Mouse (Mus musculus): ENCODE results near the gene Pacsin3.
A peak's percentile ranks its signal among the peaks of the same experiment; 100 is the strongest.

Gene Pacsin3

DNA sequence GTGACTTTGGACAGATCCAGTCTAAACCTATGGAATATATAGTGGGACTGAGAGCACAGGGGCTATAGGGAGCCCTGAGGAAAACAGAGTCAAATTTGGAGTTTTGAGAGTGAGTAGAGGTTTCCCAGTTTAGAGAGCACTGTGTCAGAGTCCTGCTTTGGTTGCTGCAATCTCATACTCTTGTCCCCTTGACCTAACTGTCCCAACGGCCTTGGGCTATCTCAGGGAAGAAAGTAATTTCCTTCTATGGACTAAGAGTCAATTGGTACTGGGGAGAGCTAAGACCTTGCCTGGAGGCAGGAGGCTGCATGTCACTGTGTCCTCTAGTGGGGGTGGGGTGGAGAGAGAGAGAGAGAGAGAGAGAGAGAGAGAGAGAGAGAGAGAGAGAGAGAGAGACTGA, 3.1 kb downstream of the Pacsin3 start:
- no peak for DNase-seq (ENCODE audit: low spot score in 2 of 2)

DNA sequence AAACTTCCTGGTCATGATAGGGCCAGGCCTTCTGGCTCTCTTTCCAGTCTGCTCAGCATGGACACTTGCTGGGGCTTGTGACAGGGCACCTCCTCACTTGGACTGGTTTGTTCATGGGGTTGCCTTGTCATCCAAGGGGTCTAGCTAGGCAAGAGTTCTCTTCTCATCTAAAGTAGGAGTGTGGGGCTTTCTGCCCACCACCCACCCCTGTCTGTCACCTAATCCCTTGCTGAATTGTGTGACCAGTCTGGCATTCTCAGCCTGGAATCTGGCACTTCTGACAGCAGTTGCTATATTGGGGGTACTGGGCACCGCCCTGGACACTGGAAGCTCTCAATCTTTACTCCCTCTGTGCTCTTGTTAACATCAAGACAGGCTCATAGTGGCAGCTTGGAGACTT, 3.7 kb downstream of the Pacsin3 start:
- no peak for DNase-seq (ENCODE audit: low spot score in 2 of 2)

DNA sequence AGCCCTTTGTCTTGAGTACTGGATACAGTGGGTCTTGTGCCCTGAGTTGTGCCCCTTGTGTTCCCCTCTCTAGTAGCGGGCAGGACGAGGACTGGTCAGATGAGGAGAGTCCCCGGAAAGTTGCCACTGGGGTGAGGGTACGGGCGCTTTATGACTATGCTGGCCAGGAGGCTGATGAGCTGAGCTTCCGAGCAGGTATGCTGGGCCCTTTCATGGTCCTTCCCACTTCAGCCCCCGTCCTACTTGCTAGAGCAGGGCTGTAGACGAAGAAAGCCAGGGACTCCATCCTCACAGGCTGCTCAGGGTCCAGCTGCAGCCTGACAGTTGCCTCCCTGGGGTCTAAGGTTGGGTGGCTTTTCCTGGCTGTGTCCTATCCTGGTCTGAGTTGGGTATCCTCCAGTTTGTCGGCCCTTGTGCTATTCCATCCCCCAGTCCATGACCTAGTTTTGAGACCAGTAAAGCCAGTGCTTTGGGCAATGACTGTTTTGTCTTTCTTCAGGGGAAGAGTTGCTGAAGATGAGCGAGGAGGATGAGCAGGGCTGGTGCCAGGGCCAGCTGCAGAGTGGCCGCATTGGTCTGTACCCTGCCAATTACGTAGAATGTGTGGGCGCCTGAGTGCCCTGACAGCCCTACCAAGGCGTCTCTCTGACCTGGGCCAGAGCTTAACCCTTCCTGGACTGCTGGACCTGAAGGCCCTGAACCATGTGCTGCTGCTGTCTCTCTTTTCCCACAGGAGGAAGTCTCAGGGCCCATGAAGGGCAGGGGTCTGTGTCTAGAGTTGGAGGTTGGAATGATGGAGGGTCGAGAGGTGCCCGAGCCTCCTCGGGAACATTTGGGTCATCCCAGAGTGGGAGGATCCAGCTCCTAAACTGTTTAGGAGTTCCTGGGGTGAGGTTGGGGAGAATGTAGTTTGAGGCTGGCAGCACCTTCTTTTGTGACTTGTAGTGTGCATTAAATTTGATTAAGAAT, 8.2 kb downstream of the Pacsin3 start:
- no peak for DNase-seq (ENCODE audit: low spot score in 2 of 2)

DNA sequence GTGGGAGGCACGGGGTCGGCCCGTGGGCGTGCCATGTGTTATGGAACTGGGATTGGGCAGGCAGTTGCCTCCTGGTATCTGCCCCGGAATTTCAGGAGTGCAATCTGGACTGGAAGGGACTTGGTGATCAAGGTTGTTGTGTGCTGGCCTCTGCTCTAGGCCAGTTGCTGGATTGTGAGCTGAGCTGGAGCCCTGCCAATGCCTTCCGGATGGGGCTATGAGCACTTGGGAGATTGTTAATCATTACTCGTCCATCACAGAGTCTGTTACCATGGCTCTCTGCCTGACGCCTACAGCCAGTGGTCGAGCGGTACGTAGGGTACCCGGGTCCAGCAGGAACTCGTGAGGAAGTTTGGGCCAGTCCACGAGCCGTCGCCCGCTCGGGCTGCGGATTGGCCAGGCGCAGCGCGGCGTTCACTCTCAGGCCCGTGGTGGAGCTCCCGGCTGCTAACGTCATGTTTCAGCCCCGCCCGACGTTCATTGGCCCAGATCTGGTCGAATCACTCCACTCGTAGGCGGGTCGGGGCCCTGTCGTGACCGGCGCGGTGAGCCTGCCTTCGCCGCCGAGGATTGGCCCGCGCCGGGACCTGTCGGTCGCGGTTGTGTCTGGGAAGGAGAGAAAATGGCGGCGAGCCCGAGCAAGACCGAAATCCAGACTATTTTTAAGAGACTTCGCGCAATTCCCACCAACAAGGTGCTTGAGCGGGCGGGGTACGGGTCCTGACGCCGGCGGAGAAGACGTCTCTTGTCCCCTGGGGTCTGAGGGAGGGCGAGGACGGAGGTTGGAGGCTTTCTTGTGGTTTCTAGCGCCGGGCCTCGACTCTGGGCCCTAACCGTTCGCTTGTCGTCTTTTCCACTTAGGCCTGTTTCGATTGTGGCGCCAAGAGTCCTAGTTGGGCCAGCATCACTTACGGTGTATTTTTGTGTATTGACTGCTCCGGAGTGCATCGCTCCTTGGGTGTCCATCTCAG, 9.2 kb downstream of the Pacsin3 start, which contains the start of gene Arfgap2:
Arfgap2 (plus strand) TSS at position 264 of the 971 bp plus-strand sequence.
- DNase-seq (ENCODE audit: low spot score in 2 of 2) = peak; percentile 97 to 98

DNA sequence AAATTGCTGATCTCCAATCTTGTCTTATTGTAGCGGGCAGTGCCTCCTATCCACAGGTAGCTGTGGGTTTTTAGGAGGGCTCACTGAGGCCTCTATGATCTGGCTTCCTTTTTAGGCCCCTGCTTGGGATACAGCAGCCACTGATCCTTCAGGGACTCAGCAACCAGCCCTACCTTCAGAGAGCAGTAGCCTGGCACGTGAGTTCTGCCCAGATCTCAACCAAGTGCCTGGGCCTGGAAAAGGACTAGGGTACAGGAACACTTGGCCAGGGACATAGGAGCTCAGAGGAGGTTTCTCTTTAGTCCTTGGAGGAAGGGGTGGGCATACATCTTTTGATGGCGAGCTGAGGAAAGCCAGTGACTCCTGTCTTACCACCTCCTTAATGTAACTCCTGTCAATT, 12.3 kb downstream of the Pacsin3 start:
- DNase-seq (ENCODE audit: low spot score in 2 of 2) = no peak

DNA sequence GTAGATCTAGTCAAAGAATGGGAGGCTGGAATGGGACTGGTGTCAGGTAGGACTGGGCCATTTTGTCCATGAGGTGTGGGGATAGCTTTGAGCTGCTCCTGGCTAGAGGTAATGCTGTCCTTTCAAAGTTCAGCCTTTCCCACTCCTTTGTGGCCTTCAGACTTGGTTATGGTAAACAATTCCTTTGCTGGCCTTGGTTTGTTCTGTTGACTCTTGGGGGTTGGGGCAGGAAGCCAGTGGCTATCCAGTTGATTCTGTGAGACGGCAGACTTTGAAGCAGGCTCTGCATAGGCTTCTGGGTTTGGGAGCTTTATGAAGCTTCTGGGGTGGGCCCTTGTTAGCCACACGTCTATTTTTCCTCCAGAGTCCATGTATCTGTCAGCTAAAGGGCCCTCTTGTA, 13.0 kb downstream of the Pacsin3 start:
- DNase-seq (ENCODE audit: low spot score in 2 of 2) = no peak

DNA sequence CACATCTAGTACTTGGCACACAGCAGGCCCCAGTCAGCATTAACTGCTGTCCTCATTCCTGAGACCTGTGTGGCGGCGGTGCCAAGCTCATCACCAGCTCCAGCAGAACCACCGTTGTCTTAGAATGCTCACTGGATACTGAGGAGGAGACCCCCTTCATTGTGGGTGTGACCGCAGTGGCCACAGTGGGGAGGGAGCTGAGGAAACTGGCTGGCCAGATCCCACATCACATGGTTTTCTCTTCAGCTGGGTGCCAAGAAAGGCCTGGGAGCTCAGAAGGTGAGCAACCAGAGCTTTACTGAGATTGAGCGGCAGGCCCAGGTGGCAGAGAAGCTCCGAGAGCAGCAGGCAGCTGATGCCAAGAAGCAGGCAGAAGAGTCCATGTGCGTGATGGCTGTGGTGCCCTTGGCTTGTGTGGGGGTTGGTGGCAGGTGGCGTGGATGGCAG, 14.0 kb downstream of the Pacsin3 start:
- DNase-seq (ENCODE audit: low spot score in 2 of 2) = no peak

DNA sequence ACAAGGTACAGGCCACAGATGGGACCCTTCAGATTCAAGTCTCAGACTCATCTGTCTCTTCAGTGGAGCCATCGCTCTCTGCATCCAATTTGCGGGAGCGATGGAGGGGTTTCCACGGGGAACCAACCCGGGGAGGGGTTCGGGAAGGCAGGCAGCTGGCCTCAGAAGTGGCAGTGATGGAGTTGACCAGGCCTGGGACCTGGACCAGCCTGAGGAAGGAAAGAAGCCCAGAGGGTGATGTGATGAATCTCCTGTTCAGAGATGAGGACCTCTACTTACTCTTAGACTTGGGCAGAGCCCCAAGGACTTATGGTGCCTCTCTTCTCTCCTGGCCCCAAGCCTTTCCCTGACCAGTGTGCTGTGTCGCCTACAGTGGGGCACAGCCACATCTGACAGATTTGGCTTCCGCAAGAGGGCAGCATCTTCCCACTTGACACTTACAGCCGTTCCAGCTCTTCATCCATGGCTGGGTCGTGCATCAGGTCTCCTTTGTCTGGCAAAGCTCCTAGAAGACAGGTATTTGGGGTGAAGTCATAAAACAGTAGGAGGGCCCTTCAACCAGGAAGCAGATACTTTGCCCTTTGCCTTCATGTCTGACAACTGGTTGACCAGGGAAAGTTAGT, 23.1 kb downstream of the Pacsin3 start:
- DNase-seq (ENCODE audit: low spot score in 2 of 2) = no peak

DNA sequence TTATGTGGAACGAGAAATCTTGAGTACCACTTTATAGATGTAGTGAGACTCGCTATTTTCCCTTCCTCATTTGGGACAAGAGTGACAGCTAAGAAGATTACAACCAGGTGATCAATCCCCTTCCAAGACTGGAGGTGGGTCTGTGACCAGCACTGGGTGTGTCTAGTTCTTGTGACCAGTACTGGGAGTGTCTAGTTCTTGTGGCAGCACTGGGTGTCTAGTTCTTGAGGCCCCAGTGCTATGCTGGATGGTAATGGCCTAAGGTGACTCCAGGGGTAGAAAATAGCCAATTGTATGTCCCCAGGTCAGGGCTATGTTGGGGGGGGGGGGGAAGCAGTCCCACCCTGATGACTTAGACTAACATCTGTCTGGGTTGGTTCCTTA, 23.6 kb downstream of the Pacsin3 start:
- DNase-seq (ENCODE audit: low spot score in 2 of 2) = no peak

DNA sequence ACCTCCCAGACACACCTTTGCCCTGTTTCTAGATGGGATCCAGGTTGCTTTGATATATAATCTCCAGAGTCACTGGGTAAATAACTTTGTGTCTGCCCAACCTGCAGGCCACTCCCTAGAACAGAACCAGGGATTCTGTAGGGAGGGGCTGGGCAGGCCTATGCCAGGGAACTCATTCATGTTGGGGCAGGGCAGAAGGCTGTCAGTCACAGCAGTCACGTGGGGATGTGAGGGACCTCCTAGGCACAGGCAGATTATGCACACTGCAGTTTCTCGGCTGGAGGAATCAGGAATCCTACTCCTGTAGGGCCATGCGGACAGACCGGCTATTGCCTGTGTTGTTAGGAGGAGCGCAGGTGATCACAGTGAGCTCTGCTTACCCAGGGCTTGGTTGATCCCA, 25.6 kb downstream of the Pacsin3 start:
- DNase-seq (ENCODE audit: low spot score in 2 of 2) = peak in 1 of 2 experiments; percentile 42

DNA sequence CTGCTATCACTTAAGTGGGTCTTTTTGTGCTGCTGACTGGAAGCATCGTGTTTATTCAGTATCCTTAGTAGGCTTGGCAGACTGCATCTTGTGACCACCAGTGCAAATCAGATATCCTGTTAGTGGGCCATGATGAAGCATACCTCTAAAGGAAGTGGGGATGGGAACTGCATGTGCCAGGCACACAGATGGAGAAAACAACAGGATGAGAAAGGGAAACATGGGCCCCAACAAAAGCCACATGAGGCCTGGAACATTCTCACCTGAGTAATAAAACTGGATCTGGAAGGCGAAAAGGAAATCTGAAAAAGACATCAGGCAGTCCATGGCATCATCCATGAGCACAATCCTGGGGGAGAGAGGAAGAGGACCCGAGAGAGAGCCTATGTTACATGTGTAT, 28.2 kb downstream of the Pacsin3 start:
- DNase-seq (ENCODE audit: low spot score in 2 of 2) = no peak

DNA sequence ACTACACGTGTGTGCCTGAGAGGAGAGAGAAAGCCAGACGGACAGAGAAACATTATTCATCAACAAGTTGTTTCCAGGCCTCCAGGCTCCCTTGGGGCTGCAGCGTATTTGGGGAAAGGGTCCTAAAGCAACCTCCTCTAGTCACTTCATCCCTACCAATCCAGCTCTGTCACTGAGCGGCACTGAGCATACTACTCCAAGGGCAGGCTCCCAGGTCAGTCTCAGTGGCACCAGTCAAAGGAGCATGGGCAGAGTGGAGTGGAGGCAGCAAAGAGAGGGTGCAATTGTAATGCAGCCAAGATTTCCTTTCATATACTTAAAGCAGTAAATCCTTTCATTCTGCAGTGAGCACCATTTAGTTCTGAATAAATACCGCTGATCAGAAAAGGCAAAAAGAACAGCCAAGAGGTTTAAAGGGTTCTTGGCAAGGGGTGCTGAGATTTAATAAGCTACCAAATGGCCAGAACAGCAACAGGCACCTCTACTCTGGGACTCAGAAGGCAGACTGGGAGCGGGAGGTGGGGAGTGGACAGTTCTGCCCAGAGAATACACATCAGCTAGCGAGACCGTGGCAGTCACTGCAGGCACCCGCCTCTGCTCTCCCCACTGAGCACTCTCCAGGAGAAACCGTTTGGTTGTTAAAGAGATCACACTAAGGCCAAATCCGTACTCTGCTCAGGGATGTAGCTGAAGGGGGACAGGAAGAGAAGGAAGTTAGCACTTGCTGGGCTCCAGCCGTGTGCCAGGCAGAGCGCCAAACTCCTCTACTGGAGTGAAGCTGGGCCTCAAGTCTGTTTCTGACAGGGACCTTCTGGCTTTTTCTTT, 28.8 kb downstream of the Pacsin3 start:
- peak in 1 of 2 experiments; percentile 30 for DNase-seq (ENCODE audit: low spot score in 2 of 2)

DNA sequence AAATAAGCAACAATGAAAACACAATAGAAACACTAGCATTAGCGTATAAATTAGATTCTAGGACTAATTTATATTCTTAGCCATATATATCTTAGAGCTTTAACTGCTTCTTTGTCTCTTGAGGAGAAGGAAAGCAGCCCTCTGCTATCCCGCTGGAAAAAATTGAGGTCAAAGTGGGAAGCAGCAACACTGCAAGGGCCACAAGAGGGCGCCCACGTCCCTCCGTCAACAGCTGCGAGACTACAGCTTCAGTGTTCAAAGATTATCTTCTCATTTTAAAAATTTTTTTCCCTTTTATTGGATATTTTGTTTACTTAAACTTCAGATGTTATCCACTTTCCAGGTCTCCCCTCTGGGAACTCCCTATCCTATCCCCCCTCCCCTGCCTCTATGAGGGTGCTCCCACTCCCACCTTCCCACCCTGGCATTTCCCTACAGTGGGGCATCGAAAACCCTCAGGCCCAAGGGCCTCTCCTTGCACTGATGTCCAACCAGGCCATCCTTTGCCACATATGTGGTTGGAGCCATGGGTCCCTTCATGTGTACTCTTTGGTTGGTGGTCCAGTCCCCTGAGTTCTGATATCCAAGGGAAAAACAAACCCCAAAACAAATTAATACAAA, 30.2 kb downstream of the Pacsin3 start:
- peak; percentile 70 to 88 for DNase-seq (ENCODE audit: low spot score in 2 of 2)

DNA sequence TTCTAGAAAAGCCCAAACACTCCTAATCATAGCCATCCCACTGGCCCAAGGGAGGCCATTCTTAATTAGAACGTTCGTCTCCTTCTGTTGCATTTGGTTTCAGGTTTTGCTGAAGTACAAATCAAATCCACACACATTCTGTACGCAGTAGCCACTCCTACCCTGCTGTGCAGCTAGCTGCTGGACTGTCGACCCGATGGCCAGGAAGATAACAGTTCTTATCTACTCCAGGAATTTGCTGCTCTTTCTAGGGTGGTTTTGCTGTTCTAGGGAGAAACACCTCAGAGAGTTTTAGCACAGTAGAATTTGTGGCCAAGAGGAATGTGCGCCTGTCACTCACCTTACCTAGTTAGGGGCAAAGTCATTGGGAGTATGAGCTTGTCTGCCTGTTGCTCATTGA, 31.8 kb downstream of the Pacsin3 start:
- DNase-seq (ENCODE audit: low spot score in 2 of 2) = no peak

DNA sequence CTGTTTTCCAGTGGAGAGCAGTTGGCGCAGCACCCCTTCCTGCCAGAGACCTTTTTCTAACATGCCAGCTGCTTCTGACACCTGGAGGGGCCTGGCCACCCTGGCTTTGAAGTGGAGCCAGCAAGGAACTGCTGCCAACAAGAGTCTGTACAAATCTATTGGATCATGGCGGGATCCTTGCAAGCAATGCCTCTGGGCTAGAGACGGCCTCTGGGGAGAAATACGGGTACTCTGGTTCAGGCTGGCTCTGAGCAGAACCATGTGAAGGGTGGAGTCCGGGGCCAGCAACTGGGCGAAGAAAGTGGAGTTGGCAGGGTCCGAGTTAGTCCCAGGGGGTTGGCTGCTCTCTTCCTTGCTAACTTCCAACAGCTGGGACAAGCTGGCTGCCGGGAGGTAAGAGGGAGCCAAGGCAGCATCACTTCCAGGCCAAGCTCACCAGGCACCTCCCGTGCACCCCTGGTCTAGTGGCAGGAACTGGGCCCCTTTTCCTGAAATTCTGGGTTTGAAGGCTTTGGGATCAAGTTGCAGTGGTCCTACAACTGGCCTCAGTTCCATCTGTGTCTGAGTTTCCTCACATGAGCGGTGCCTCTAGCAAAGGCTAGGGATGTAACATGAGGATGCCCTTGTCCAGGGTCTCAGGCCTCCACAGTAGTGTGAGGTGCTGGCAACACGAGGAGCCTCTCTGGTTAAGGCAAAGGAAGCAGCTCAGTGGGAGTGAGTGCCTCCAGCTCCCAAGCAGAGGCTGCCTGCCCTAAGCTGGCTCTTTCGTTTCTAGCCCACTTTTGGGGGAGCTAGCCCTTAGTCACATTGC, 35.6 kb downstream of the Pacsin3 start:
- peak in 1 of 2 experiments; percentile 32 for DNase-seq (ENCODE audit: low spot score in 2 of 2)

DNA sequence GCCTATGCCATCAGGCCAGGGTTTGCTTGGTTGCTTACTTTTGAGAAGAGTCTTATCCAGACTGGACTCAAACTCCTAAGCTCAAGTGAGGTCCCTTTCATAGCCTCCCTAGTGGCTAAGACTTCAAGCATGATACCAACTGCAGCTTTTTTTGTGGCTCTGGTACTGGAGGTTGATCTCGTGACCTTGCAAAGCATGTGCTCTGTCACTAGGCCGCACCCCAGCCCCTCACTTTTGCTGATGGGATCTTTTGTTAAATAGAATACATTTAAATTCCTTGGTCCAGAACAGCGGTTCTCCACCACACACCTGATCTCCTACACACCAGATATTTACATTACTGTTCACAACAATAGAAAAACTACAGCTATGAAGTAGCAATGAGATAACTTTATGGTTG, 38.5 kb downstream of the Pacsin3 start:
- no peak for DNase-seq (ENCODE audit: low spot score in 2 of 2)

DNA sequence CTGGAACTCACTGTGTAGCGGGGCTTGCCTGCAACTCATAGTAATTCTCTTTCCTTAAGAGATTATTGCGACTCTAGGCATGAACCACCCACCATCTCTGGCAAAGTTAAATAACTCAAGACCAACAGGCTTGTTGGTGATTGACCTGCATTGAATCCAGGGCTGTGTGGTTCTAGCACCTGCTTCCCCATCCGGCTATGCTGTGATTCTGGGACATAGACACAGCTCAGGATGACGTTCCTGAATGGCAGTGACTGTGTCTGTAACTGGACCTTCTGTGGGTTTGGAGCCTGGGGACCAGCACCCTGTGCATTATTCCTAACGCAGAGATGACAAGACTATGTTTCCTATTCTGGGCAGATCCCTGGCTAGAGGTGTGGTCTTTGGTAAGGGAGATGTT, 40.1 kb downstream of the Pacsin3 start:
- no peak for DNase-seq (ENCODE audit: low spot score in 2 of 2)

DNA sequence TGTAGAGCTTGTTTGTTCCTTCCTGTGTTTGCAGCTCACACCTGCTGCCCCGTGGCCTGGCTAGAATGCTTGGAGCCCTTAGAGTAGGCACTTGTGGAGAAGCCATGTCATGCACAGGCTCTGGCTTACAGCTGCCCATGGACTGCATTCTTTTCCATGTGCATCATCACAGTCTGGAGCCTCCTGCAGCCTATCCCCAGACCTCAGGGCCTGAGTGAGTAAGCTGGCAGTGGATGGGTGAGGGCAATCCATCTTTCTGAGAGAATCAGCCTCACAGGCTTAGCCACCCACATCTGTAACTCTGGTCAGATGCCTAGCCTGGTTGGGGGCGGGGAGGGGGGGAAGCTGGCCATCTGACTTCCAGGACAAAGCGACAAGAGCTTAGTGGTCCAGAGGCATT, 43.4 kb downstream of the Pacsin3 start:
- no peak for DNase-seq (ENCODE audit: low spot score in 2 of 2)

DNA sequence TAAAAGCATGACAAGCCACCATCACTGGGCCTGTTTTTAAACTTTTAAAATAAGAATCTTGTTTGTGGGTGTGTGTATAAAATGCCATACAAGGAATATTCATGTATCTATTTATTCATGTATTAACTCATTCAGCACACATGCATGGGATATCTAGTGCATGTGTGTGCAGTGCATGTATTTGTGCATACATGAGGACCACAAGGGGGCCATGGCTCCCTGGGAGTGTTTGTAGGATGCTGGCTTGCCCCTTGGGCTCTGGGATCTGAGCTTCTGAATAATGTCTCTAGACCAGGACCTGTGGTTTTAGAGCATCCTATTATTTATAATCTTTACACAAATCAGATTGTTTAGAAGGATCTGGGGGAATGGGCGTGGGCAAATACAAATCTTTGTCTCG, 45.0 kb downstream of the Pacsin3 start:
- DNase-seq (ENCODE audit: low spot score in 2 of 2) = no peak

DNA sequence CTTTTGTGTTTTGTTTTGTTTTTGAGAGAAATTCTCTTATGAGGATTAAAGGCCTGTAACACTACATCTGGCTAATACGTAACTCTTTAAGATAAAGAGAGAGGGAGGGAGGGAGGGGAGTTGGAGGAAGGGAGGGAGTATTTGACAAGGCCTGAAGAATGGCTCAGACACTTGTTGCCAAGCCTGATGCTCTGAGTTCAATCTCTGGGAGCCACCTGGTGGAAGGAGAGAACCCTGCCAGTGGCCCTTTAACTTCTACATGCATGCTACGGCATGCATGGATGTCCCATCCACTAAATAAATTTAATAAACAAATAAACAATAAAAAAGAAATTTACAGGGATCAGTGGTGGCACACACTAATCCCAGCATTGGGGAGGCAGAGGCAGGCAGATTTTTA, 46.1 kb downstream of the Pacsin3 start:
- DNase-seq (ENCODE audit: low spot score in 2 of 2) = no peak
